Mouse (Mus musculus): ENCODE results near the gene Sec16b.
A peak's percentile ranks its signal among the peaks of the same experiment; 100 is the strongest.

Sec16b gene

DNA sequence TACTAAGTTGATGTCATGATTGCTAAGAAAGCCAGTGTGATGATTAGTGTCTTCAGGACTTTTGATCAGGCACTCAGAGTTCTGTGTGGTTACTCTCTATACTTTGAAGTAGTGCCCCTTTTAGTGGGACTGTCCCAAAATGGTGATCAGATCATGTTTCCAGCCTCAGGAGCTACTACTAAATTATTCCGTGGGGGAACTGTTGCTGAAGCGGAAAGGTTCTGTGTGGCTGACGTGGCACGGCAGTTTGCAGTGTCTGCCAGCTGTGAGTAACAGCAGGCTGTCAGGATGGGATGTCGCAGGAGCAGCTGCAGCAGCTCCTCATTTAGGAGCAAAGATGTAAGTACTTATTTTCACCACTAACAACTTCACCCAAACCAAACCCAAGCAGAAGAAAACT lies at the start of gene Sec16b:
Gene Sec16b (plus strand): TSS at position 207 of the 400 bp plus-strand sequence.
- DNase-seq (ENCODE audit: low read depth), result no peak

DNA sequence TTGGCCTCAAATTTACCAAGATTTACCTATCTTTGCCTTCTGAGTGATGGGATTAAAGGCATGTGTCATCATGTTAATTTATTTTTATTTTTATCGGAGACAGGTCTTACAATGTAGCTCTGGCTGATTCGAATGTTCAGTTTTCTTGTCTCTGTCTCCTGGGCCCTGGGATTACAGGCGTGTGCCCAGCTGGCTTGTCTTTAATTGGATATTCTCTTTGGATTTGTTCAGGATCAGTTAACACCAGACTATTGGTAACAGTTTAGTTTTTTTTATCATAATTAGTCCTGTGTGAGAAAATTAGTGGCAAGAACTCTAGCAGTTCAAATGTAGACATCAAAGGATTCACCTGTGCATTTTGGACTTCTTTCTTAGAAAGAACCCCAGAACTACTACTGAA lies 48.7 kb upstream of the Sec16b start:
- no peak for DNase-seq (ENCODE audit: low read depth)

DNA sequence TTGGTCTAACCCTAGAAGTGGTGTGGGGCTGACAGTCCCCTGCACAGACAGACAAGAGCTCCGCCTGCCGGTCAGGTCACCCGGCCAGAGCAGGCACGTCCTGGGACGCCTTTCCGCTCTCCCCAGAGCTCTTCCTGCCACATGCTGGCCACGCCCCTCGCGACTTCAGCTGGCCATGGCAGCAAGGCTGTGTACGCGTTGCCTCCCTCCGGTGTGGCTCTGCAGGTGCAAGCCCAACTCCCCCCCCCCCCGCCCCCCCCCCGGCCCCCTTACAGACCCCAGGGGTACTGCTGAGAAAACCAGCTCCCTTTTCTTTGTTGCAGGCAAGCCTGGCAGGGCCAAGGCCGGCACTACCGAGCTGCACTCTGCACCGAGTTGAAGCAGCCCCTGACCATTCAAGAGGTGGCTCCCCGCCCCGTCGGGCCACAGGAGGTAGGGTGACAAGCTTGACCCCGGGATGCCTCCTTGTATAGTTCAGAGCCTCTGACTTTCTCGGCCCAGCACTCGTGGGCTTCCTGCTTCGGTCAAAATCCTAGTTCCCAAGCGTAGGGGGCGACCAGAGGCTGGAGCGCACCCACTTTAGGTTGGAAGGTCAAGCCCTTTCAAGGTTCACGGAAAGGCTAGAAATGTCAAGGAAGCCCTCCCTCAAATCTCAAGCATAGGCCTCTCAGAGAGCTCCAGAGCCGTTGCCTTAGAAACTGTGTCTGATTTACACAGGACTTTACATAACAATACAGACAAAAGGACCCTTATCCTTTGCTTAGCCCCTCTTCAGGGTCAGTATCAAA lies 47.9 kb upstream of the Sec16b start, which contains the start of gene Cryzl2:
Gene Cryzl2 (plus strand): TSS at position 157 of the 788 bp plus-strand sequence.
- DNase-seq (ENCODE audit: low read depth), result peak; percentile 64

DNA sequence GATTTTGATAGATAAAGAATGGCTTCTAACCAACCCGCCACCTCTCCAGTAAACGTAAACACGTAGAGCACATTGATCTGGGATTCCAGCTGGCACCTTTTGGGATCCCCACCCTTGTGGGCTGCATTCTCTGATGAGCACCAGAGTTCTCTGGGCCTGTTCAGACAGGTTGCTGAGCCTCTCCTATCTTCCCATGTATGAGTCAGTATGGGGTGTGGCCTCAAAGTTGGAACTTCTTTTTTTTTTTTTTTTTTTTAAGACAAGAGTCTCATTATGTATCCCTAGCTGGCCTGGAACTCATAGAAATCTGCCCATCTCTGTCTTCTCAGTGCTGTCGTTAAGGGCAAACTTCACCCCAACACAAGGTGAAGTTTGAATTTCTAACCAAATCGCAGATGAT lies 46.6 kb upstream of the Sec16b start:
- no peak for DNase-seq (ENCODE audit: low read depth)

DNA sequence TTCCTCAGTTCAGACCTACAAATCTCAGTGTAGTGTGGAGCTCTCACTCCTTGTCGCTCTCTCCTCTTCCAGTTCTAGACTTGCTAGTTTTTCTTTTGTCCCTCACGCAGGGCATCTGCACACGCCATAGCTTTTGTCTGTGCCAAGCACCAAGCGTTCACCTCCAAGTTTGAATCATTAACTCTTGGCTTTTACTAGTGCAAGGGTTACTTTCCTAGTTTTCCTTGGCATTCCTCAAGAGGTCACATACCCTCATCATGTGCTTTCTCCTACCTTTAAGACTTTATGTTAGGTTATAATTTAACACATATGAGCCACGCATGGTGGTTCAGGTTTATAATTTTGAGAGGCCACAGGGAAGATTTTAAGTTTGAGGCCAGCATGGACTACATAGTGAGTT lies 45.3 kb upstream of the Sec16b start:
- DNase-seq (ENCODE audit: low read depth), result no peak

DNA sequence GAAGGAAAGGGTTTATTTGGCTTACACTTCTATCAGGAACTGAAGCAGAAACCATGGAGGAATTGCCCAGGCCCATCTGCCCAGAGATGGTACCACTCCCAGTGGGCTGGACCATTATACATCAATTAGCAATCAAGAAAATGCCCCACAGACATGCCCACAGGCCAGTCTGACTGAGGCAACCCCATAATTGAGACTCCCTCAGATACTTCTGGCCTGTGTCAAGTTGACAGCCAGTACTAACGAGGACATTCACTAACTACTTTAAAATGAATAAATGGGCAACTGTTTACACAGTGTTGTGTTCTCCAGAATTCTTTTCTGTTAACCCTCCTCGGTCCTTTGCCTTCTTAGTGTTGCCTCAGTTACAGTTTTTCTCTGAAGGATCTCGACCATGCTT lies 44.2 kb upstream of the Sec16b start:
- no peak for DNase-seq (ENCODE audit: low read depth)

DNA sequence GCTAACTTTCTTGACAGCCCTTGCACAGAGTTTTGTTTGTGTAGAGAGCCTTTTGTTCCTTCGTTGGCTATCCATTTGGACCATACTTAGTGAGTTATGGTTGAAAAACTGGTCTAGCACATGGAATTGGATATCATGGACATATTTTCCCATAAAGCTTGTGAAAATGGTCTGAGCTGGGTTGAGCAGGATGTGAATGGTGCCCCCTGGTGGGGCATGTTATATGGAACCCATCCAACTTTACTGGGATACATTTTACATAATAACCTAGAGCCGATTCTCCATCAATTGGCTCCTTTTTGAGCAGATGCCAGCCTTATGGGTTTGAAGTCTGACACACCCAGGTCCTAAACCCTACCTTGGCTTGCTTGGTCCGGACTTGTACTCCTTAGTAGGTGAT lies 41.3 kb upstream of the Sec16b start:
- DNase-seq (ENCODE audit: low read depth), result no peak

DNA sequence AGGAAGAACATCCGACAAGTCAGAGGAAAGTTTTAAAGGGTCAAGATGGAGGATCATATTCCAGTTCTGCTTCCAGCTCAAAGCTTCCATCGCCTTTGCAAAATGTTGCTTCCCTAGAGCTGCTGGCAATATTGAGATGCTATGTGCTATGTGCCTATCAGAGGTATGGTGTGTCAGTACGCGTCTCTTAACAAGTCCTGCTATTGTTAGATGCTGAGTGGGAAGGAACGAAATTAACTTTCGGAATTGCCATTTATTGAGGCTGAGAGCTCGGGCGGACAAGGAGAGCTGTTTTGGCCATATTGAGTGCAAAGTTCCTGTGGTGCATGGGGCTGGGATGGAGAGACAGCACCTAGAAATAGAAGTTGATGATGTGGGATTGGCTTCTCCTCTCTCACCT lies 38.7 kb upstream of the Sec16b start:
- no peak for DNase-seq (ENCODE audit: low read depth)

DNA sequence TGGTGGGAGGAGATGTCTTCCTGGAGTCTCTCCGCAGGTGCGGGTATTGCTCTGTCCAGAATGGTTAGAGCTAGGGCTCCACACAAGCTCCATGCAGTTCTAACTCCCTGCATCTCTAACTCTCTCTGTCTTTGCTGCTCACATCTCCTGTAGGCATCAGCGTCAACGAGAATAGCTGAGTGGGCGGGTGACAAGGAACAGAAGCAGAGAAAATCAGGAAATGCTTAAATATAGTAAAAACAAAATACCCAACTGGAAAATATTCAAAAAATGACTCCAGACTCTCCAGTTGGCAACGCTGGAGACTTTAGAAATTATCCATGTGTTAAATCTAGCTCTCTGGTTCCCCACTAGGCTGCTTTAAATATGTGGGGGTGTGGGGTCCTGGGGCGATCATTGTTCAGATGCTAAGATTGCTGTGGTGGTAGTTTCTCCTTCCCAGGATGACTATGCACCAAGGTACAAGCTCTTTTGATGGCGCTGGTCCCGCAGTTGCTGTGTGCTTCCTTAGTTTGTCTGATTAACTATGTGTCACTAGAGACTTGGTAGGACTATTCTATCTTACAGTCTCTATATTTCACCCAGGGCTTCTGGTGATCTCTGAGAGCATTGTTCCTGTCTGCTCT lies 35.7 kb upstream of the Sec16b start:
- no peak for DNase-seq (ENCODE audit: low read depth)

DNA sequence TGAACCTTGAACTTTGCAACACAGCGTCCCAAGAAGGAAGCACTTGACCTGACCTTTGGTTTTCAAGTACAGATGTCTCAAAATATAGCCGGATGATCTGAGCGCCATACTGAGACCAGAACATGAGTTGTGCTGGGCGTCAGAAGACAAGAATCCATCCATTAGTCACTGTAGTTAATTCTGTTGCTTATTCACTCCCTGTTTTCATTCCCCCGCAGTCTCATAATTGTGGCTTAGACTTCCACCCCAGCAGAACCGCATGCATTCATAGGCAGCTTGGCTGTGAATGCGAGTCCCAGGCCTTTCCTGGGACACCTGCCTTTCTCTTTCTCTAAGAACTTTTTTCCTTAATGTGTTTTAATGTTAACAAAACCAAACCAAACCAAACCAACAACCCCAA lies 33.8 kb upstream of the Sec16b start:
- no peak for DNase-seq (ENCODE audit: low read depth)

DNA sequence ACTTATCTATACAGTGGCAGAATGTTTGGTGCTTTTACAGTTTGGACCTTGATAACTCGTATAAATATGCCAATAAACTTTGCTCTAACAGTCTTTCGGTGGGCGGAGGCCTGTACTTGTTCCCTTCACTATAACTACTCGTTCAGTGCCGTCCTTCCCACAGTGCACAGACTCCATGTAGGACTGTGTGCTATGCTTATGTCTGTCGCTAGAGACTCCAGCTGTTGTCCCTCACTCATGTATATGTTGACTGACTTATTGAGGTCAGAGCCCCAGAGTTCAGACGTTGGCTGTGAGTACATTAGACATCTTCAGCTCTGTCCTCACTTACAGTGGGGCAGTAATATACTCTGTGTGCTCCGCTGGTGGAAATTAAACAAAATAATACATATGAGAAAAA lies 31.7 kb upstream of the Sec16b start:
- no peak for DNase-seq (ENCODE audit: low read depth)

DNA sequence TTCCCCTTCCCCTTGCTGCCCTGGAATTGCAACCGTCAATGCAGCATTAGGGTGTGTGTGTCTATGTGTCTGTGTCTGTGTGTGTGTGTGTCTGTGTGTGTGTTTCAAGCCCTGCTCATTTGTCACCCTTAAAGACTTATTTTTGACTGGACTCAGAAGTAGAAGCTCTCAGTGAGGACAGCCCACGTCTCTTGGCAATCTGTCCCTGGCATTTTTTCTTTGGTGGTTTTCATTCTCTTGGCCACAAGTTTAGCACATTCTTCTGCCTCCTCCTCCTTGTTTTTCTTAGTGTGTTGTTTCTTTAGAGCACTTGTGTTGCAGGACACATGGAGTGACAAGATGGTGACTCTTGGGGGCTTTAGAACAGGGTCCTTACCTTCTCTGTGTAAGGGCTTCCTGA lies 30.3 kb upstream of the Sec16b start:
- no peak for DNase-seq (ENCODE audit: low read depth)

DNA sequence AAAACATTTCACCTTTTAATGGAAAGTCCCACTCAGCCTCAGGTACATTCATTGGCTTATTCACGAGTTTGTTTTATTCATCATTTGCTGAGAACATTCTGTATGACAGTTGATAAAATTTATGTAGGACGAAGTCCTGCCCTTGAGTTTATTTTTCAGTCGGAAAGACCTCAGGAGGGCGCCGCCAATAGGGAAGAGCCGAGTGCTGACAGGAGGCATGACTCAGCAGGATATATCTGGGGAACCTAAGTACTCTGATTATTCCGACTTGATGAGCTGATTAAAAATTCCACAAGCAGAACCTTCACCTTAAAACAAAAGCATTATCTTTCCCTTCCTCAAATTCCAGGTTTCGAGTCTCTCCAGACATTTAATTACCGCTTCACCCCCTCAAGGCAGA lies 26.4 kb upstream of the Sec16b start:
- no peak for DNase-seq (ENCODE audit: low read depth)

DNA sequence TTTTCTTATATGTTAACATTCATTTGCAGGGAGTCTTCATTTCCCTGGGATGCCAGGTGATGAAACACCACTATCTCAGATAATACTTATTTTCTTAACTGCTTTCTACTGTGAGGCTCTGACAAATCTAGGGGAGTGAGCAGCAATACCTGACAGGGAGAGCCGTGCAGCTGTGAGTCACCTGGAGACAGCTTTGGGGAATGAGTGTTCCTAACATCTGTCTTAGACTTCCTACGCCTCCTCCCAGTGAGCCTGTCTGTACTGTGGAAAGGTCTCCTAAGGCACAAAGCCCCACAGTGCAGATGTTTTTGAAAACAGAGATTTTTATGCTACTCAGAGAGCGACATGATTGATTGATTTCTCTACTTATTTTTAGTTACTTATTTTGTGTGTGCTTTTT lies 25.6 kb upstream of the Sec16b start:
- DNase-seq (ENCODE audit: low read depth), result no peak

DNA sequence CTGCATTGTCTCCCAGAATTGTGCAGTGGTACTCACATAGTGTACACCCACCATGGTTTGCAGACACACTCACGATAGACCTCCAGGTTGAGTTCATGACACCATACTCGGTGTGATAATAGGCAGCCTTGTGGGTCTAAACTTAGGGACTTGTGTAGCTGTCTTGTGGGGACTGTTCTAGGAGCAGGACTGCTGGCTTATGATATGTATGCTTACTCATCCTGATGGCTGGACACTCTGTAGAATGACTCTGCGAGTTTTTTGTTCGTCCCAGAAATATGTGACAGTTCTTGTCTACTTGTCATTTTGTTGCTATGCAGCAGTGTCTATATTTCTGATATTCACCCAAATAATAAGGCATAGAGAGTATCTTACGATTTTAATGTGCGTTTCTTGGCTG lies 24.9 kb upstream of the Sec16b start:
- DNase-seq (ENCODE audit: low read depth), result no peak

DNA sequence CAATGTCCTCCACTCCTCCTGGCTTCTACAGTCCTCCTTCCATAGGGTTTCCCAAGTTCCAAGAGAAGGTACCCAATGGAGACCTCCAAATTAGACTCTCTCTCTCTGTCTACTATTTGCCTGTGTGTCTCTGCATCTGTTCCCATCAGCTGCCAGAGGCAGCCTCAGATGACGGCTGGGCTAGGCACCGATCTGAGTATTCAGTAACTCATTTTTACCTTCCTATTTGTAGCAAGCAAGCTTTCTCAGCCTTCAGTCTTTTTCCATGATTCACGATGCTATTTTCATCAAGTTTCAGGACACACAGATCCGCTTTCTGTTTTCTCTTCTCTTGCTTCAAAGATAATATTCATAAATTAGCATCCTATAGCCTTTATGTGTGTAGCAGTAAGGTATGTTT lies 22.4 kb upstream of the Sec16b start:
- no peak for DNase-seq (ENCODE audit: low read depth)

DNA sequence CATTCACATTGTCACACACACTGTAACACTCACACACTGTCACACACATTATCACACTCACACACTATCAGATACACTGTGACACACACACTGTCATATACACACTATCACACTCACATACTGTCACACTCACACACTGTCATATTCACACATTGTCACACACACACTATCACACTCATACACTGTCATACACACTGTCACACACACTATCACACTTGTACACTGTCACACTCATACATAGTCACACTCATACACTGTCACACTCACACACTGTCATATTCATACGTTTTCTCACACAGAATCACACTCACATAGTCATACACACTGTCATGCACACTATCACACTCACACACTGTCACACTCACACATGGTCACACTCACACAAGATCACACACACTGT lies 5.9 kb upstream of the Sec16b start:
- DNase-seq (ENCODE audit: low read depth), result no peak

DNA sequence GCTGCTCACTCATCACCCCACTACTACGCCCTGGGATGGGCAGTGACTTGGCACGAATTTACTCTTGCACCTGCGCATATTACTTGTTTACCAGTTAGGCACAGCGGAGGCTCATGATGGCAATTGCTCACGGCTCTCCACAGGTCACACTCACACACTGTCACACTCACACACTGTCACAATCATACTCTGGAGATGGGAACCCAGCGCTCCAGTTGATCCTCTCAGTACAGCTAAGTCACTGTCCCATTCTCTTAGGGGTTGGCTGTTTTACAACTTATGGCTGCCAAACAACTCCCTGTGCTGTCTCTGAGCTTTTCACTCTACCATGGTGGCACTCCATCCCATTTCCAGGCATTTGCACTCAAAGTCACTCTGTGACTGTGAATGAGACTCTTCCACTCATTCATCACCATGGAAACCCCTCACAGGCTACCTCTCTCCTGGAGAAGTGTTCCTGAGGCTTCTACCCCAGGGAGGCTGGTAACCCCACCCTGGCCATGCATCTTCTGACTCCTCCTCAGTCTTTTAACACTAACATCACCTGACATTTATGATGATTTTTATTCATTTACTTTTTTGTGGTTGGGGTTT lies 5.1 kb upstream of the Sec16b start:
- no peak for DNase-seq (ENCODE audit: low read depth)

DNA sequence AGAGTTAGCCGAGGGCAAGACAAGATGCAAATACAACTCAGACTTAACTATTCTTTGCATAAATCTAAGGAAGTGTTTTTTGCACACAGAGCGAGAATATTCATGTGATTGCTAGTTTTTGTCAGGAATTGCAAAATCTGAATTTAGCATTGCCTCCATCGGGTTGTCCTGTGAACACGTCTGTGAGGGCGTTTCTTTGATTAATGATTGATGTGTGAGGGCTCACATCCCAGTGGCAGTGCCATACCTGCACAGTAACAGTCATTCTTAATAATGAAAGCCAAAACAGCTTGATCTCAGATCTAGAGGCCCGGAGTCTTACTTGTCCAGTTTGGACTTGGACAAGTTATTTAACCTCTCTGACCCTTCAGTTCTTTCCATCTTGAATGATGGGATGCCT lies 3.5 kb upstream of the Sec16b start:
- no peak for DNase-seq (ENCODE audit: low read depth)

DNA sequence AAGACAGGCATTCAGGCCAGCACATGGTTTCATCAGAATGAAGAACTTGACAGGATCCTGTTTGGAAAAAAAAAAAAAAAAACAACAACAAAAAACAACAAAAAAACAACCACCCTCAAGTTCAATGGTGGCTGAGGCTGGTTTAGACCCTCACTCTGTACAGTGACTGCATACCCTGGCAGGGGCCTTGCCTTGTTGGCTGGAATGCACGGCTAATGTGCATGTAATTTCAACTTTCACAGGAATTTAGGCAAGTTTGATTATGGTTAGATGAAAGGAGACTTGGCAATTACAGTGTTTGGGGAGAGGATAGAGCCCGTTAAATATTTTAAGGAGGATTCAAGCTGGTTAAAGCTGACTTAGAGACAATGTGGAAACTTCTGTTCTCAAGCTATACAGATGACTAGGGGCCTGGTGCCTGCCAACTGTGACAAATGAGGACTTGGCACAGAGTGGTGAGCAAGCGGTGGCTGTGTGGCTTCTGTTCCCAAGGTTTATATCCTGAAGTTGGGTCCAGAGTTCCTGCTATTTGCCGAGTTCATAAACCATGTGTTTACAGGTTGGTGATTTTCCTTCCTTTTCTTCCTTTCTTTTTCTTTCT lies 567 bp downstream of the Sec16b start:
- DNase-seq (ENCODE audit: low read depth), result no peak

DNA sequence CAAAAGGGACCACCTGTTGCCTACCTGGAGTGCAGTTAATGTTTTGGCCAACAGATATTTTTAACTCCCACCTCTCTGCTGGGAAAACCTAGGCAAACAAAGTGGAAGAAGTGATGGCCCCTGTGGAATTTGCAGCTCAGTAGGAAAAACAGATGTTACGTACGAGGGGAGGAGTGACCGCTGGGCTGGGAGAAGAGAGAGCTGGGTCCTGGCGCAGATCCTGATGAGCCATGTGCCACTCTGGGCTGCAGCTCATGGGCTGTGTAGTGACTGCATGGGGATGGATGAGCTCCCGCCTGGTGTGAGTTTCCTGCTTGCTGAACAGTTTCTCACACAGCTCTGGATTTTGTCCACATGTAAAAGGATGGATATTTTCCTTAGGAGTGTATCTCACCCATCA lies 1.3 kb downstream of the Sec16b start:
- no peak for DNase-seq (ENCODE audit: low read depth)

DNA sequence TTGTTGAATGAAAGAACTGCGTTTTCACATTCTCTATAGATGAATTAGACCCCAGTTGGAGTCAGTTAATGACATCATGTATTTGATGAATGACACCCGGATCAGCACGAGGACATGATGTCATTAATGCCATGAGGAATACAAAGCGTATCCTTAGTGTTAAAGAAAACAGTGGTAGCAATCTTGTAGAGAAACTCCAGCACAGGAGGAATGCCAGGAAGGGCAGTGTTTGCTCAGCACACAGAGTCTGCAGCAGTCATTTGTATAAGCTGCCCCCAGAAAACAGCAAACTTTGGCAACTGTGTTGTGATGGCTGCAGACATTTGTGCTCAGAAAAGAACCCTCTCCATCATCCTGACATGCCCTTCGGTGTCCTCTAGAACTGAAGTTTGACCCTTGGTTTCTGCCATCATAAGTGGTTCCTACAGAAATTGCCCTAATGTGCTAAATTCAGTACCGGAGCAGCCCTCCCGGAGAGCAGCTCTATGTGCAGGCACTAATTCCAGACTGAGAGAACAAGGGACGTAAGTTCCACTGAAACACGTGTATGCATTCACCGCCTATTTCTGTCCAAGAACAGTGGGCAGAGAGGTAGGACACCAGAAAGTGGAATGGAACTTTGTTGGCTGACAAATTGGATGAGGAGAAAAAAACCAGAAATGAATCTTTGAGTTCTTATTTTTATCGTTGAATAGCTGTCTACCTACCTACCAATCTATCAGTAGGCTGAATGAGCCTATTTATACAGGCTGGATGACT lies 6.3 kb downstream of the Sec16b start:
- no peak for DNase-seq (ENCODE audit: low read depth)

Measured in c-Kit-positive CD71-positive TER-119-negative erythroid progenitor cells, embryonic 14.5 days (primary cell).